Mouse (Mus musculus) E14TG2a.4 (cell line): Measurements from ENCODE around the gene Klhl11.

Experiments
- CTCF ChIP-seq: conservative IDR thresholded peaks from 2 replicates; pipeline ENCODE4 v1.5.1; 2014; ENCODE audit warnings: low read length
- NANOG ChIP-seq: IDR thresholded peaks from 2 replicates; pipeline ENCODE4 v1.6.1; 2014; ENCODE audit warnings: borderline replicate concordance, low read length, mixed read lengths
- POU5F1 ChIP-seq: IDR thresholded peaks from 2 replicates; pipeline ENCODE4 v1.6.1; 2014; ENCODE audit warnings: low read length, borderline replicate concordance

DNA sequence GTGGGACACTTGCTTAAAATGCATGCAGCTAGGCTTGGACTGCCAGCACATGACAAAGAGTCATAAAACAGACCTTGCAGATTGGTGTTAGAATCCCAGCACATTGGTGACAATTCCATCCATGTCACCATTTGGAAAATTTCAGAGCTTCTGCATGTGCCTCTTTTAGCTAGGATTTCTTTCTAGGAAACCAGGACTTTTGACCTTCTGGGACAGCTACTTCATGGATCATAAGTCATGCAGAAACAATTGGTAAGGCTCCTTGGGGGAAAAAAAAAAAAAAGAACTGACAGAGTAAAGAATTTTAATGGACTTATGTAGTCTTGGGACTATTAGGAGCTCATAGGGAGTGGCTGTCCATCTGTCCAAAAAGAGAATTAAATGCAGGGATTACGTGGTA is 34.6 kb downstream of the Klhl11 start:
- no peak for TF ChIP-seq CTCF
- TF ChIP-seq NANOG: no peak
- no peak for TF ChIP-seq POU5F1
